Mouse (Mus musculus) embryo, embryonic 11.5 days (tissue): ENCODE data around the gene Dpm1.

ENCODE experiments used
- DNase-seq: peaks from one replicate; pipeline ENCODE4 v3.0.0-alpha.2; 2012; ENCODE audit warnings: low read depth, low spot score

Gene Dpm1

GRCm38 (mm10) chr2:168166750-168167460 is 63.5 kb downstream of the Dpm1 start:
- no peak for DNase-seq

DNA sequence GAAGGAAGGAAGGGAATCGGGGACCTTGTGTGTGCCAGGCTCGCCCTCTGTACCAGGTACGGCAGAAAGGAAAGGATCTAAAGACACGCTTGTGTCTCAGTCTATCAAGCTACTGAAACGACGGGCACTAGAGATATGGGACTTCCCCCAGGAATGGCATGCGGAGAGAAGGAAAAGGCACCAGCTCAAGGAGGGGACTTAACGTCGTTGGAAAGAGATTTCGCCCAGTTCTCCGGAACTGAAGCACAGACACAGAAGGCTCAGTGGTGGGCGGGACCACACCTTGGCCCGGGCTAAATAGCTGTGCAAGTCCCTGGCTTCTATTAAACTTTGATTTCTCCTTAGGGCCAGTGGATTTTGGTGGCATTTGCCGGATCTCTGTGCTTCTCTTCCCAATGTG is 68.4 kb downstream of the Dpm1 start:
- DNase-seq = no peak

DNA sequence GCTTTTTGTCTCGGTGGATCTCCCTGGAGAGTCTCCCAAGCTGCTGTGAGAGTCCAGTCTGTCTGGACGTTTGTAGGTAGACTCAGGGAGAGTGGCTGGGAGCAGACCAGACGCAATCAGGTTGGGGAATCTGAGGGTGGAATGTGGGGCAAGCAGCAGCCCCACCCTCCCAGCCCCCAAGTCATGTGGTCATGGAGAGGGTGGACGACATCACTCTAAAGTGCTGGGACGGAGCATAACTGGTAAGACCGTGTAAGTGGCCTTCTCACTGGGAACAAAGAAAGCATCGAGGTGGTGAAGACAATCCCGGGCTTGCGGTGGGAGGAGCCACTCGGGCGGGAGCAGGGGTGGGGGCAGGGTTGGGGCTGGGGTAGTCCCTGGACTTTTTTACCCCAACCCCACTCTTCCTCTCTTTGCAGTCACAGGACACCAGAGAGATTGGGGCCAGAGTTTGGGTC is 68.8 kb downstream of the Dpm1 start:
- no peak for DNase-seq

- no peak for DNase-seq
These were observed 69.9 kb downstream of the Dpm1 start for GRCm38 (mm10) chr2:168160370-168160930.
